Mouse (Mus musculus) frontal cortex, postnatal 10 days (tissue): ENCODE data around the gene Trak2.
A peak's percentile ranks its signal among the peaks of the same experiment; 100 is the strongest.
"Not testable (repeated sequence)": the region's sequence is repeated elsewhere in the genome, so short reads cannot be mapped to it uniquely, and the experiment has no call there.

Experiments used
- DNase-seq, 2 experiments: peaks; one replicate each; pipeline ENCODE4 v3.0.0; 2022; ENCODE audit warnings: low spot score in 2 of 2, mixed read lengths in 1 of 2

The Trak2 gene

DNA sequence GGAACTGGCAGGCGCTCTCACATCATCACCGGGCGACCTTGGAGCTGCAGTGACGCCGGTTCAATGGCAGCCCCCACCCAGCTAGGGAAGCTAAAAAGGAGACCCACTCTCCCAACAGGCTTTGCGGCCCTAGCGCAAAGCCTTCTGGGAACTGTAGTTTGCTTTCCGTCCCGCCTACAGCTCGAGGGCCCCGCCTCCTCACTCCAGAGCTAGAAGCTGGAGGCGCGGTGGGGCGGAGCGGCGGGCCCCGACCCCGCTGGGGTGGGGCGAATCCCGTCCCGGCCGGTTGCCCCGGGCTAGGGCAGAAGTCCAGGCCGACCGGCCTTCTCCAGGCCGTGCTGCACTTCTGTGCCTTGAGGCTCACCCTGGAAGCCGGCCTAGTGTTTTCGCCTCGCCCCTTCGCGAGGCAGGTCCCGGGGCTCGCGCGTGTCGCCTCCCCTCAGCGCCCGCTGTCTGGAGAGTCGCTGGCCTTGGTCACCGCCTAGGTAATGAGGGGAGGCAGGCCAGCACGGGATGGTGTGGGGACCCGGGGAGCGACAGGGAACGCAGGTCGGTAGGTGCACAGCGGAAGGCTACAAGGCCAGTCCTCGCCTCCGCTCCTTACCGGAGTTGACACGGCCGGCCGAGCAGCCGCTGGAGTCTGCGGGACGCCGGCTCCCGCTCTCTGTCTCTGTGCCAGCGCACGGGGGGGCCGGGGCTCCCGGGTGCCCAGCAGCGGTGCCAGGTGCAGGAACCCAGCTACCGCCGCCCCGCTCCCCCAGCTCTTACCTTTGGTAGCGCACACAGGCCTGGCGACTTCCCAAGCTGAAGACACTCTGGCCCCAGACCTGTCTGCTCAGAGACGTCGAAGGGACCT is at the start of gene Trak2, which contains the start of gene Stradb:
Gene Trak2, minus strand, starts transcription at position 65 of the 856 bp plus-strand sequence.
Gene Stradb, plus strand, starts transcription at position 157 of the 856 bp plus-strand sequence.
- peak; percentile 94 to 95 for DNase-seq

DNA sequence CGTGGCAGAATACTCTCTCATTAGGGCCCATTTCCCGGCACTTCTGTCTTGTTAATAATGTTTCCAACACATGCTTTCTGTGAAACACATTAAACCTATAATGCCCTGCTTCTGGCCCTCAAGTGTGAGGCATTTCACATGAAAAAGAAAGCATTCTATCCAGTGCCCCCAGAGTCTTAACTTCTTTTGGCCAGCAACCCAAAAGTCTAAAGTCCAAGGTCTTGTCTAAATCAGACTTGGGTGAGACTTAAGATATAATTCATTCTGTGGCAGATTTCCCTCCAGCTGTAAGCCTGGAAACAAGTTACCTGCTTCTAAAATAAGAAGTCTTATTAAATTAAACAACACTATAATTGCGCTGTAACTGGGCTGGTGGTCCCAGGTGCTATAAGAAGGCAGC is 48.3 kb upstream of the Trak2 start:
- no peak for DNase-seq

DNA sequence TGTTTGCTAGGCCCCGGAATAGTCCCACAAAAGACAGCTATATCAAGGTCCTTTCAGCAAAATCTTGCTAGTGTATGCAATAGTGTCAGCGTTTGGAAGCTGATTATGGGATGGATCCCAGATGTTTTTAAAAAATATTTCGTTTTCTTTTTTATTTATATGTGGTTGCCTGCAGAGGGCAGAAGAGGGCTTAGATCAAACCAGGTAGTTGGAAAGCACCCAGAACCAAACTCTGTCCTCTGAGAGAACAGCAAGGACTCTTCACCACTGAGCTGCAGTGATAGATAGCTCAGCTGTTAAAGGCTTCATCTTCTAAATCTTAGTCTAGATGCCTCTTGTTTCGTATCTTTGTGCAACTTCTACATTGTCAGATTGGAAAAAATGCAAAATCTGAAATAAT is 36.0 kb upstream of the Trak2 start:
- no peak for DNase-seq

DNA sequence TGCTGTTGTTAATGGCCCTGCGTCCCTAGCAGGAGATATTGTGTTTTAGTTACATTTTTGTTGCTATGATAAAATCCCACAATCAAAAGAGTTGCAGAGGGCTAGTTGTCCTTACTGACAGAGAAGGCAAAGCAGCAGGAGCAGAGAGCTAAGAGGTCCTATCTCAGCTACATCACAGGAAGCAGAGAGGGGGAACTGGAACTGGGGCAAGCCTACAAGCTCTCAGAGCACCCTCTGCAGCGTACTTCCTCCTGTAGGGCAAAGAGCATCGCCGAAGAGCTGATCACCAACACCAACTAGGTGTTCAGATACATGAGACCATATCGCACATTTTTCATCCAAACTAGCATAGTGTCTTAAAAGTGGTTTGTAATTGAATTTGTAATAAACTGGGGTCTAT is 22.1 kb upstream of the Trak2 start:
- DNase-seq: no peak

DNA sequence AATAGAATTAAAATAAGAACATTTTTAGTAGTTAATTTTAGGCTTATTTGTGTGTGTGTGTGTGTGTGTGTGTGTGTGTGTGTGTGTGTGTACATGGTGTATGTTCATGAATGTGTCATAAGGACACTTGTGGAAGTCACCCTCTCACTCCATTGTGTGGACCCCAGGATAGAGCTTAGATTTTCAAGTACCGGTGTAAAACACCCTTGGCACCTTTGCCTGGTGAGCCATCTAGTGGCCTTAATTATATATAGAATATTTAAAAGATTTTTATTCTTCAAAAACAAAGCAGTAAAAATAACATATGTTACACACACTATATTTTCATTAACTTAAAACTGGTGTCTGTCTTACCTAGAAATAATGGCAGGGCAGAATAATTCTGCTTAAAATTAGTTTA is 20.5 kb upstream of the Trak2 start:
- DNase-seq: no peak

DNA sequence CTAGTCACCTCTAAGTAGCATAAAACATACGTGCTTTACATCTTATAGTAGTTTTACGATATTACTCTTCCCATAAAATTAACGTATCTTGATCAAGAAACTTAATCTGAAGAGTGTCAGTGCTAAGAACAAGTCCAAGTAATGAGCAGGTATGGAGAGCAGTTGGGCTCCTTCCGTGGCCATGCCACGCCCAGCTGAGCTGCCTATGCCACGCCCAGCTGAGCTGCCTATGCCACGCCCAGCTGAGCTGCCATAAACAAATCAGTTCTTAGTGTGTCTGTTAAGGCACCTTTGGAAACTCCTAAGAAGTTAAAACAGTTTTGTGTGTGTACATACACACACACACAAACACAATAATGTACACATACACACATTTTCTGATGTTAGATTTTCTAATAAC is 19.9 kb upstream of the Trak2 start:
- DNase-seq: no peak

DNA sequence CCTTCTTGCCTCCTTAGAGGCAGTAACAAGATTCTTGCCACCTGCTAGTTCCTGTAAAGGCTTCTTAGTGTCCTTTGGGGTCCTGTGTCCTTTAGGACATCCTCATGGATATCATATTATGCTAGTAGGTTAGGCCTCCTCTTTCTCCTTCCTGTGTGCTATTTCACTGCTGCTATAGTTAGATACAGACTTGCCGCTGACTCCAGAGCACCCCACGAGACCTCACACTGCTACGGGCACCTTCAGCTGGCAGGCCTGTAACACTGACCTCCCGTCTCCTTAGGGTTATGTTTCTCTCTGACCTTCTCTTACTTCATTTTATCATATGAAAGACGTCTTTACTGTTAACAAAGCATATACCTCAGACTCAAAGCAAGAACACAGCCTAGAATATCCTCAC is 11.4 kb upstream of the Trak2 start:
- no peak for DNase-seq

DNA sequence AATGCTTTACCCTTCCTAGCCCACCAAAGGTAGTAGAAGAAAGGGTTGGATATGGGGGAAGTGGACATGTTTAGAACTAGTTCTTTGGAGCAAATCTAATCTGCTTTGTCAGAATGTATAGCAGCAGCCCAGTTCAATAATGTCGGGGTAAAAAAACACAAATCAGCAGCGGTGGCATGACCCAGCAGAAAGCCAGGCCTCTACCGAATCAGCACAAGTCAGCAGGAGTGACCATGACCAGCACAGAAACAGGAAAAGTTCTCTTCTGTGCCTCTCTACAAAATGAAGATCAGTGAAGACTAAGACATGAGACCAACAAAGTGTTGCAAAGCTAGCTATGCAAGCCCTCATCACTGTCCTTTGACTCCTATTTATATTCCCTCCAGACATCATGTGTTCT is 9.0 kb upstream of the Trak2 start:
- DNase-seq: no peak

DNA sequence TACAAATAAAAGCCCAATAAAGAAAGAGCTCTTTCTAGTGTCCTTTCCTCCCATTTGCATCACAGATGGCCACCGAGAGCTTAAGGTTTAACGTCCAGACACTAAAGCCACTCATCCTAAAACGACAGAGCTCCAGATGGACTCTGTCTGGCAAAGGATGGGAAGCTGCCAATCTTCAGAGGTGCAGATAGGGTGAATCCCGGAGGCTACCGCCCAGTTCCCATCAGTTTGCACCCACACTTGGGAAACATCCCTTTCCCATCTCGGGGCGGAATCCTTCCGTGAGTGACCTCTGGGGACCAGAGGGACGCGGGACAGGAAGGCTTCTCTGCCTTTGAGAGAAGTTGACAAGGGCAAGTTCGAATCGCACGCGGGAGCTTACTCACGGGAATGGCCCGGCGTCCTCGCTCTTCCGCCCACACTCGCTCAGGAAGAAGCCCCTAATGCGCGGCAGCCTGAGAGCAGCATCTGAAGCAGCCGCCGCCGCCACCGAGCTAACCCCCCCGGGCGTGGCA is 322 bp downstream of the Trak2 start:
- no peak for DNase-seq

DNA sequence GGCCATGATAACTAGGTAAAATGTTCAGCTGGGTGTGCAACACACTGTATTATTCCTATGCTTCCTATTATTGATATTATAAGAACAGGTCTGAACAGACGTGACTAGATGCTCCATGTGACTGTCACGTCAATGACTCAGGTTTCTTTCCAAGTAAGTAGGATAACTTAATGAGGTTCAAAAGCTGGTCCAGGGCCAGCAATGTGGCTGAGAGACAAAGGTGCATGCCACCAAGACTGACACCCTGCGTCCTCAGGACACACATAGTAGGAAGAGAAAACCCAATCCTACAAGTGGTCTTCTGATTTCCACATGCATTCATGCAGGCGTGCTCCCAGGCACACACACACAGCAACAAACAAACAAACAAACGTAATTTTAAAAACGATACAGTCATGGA is 2.1 kb downstream of the Trak2 start:
- DNase-seq: no peak

DNA sequence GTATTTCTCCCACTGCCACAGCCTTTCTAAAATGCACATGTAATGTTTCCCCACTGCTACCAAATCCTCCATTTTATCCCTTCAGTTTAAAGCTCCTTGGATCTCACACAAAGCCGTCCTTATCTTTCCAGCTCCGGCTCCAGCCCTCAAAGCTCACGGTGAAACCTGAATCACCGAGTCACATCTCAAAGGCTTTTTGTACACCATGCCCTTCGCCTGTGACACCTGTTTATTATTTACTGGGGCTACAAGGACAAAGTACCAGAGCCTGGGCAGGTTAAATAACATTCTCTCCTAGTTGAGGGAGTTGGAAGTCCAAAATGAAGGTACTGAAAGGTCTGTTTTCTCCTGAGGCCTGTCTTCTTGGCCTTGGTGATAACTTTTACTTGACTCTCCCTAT is 3.2 kb downstream of the Trak2 start:
- no peak for DNase-seq

DNA sequence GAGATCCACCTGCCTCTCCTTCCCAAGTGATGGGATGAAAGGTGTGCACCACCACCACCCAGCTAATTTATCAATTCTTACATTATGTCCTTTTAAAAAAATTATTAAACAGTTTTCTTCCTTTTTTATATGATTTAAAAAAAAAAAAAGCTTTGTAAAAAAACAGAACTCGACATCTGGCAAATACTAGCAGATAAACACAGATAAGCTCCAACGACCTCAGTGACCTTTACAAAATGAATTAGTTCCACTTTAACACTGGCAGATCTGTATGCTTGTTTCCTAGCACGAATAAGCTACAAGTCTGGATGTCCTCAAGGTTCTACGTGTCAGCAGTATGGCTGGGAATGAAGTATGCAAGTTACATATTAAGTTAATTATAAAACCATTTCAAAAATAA is 5.7 kb downstream of the Trak2 start:
- no peak for DNase-seq

DNA sequence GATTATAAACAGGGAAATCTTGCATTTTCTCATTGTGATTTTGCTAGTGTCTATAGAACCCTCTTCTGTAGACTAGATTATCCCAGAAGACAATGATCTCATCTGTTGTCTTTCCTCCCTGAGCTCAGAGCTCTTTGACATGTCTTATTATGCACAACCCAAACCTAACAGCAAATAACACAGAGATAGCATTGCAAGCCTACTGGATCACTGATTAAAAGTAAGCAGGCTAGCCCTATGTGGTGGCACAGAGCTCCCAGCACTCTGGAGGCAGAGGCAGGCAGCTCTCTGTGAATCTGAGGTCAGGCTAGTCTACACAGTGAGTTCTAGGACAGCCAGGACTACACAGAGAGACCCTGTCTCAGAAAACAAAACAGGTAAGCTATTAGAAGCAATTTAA is 10.4 kb downstream of the Trak2 start:
- DNase-seq: no peak

DNA sequence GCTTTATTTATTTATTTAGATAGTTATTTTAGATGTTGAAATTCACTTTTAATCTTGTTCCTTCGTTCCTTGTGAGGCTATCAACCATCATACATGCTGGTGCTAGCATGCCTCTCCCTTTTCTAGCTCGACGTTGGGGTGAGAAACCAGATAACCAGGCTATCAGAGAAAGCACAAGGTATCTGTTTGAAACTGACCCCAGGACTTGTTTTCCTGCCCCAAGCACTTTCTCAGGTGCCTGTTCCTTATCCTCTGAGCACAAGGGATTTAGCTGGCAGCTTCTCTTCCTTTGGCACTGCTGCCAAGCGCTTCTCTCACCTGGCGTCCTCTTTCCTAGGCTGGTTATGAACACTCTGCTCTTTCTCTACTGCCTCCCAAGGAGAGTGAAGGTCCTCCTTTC is 10.8 kb downstream of the Trak2 start:
- no peak for DNase-seq

DNA sequence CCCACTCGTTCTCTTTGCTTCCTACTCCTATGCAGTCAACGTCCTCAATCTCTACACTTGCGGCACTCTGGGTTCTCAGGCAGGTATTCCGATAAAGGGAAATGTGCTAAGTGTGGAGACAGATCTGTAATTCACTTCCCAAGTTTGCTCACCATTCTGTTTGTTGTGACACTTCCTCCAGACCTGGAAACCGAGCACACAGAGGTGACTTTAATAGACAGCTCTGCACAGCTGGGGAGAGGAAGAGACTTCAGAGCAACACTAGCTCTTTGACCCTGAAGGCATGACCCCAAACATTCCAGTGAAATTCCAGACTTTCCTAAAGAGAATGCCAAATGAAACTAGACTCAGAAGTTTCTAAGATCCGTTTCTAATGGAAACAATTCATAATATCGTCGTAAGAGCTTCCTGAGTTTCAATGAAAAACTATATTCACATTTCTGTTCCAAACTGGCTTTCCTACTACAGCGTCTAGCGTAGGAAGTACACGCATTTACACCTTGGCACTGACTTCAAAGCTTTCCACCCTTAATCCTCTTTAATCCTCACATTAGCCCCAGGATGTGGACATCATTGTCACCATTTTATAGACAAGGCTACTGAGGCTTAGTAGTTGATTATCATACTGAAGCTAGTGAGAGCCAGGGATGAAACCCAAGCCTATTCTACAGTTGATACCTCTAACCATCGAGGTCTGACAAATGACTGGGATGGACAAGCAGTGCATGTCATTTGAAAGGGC is 11.9 kb downstream of the Trak2 start:
- no peak for DNase-seq

DNA sequence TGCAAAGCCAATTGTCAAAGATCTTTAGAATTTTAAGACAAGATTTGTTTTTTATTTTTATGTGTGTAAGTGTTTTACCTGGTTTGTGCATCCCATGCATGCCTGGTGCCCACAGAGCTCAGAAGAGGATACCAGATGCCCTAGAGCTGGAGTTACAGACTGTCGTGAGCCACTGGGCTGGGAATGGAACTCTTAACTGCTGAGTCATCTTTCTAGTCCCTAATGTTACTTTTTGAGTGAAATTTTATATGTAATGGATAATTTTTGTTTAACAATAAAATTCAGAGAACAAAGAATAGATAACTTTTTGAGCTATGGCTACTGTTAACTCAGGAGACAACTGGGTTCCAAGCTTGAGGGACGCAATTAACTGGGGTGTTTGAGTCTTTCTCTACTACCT is 13.5 kb downstream of the Trak2 start:
- no peak for DNase-seq

DNA sequence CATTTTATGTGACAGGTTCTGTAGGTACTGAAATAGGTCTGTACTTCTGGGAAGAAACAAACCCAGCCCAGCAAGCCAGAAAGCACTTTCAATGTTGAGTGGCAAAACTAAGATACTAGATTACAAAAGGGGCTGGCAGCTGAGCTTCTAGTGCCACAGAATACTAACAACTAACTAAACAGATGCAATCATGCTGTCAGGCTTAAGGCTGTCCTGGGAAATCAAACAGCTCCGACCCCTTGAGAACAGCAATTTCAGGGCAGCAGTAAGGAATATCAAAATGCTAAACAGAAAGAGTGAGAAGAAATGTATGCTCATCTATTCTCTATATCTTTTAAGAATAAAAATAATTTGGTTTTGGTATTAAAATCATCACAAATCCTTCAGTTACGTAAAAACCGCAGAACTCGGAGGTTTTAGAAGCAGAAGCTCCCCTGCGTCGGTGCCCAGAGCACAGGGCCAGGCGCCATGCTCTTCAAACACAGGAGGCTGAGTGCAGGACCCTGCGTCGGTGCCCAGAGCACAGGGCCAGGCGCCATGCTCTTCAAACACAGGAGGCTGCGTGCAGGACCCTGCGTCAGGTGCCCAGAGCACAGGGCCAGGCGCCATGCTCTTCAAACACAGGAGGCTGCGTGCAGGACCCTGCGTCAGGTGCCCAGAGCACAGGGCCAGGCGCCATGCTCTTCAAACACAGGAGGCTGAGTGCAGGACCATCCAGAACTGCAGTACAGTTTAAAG is 14.3 kb downstream of the Trak2 start:
- DNase-seq: not testable (repeated sequence)

DNA sequence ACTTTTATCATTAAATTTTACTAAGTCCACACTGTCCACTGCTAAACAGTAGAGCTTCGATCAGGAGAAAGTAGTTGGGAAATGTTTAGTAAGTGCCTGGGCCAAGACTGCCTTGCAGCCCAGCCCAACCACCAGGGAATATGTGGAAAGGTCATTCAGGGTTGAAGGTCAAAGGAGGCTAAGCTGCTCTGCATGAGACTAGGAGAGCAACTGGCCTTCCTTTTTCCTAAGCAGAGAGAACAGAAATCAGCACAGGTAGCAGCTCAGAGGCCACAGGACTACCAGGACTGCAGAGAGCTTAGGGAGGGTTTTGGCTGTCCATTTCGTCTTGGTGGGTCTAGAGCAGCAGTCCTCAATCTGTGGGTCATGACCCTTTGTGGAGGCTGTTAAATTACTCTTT is 15.3 kb downstream of the Trak2 start:
- DNase-seq: no peak

DNA sequence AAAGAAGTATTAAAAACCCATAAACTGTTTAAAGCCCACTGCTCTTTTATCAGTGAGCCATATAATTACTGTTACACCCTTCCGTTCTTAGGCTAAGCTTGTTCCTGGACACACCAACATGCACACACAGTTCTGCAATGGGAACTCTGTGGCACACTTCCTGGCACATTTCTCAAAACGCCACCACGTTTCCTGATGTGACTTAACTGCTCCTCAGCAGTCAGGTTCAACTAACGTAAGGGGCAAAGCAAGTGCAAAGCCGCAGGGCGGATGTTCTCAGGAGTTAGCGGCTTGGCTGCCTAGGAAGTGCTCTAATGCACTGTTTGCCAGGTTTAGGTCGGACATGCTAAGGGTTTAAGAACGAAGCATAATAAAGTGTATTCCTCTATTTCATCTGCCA is 17.0 kb downstream of the Trak2 start:
- DNase-seq: no peak

DNA sequence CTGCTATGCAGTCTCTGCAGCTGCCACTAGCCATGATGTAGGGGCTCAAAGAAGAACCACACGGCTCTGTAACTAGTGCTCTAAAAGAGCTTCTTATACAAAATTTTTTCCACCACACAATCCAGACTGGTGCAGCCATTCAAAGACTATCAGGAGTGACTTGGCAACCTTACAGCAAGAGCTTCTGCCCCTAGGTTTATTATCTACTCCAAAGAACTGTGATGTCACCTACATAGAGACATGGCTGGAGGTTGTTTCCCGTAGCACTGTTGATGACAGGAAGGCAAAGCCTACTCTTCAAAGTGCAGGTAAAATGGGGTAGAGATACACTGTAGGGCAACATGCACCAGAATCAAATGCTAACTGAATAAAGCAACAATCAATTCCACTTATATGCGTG is 17.5 kb downstream of the Trak2 start:
- DNase-seq: no peak

DNA sequence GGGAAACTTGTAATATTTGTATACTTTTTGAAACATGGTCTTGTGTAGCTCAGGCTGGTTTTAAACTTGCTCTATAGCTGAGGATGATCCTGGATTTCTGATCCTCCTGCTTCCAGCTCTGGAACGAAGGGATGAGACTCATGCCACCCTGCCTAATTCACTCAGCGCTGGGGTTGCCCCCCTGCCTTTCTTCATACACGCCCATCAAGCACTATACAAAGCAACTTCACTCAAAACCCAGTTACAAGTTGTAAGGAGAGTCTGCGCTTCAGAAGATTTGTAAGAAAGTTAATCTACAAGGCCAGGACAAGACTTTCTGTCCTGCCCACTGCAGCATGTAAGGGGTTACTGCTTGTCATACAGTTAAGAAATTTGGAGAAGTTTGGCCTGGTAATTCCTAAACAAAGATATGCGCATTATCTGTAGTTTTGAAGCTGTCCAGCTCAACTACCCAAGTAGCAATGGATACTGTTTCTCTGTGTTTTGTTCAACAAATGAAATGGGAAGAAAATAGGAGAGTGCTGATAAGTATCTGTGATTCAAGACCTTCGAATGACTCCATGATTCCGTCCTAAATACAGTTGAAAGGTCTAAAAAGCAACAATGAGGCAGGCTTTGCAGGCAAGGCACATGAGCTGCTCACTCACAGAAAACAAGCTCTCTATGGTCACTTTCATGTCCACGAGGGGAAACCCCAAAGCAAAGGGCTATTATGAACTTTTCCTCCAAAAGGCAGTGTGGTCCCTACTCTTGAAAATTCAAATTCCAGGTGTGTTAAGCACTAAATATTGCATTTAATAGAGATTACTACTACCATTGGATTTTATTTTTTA is 18.4 kb downstream of the Trak2 start:
- DNase-seq: no peak
